Mouse (Mus musculus) erythroblast, adult 5-6 weeks (primary cell): ENCODE results near the gene Aldh1b1. TPM values are rescaled to one million over a fixed set of nuclear protein-coding genes. Genes with fewer than 3 reads are reported as not detected.

Source experiments
- total RNA-seq, 2 experiments: library from RNA; stranded (forward) in 1 of 2; stranded (reverse) in 1 of 2; fragments of 150-400 nt in 1 of 2; fragments of 200-764, 138-1000 nt in 1 of 2; gene quantifications; 2 replicates each; pipeline versions ENCODE4 v1.2.3 to v1.2.4; 2015 to 2017; ENCODE audit warnings: low replicate concordance in 2 of 2

Gene Aldh1b1
- total RNA-seq, 2 experiments from 2014 or later, result 1.3 to 1.6 TPM

Other genes starting within 250 kb of the Aldh1b1 start
- not detected in 2 replicates for gene Igfbpl1, start 27.9 kb downstream of the Aldh1b1 start, total RNA-seq (2015; ENCODE audit: low replicate concordance)
- gene Igfbpl1, start 27.9 kb downstream of the Aldh1b1 start, total RNA-seq (2017; ENCODE audit: low replicate concordance), result not detected in 2 replicates
- gene Stra6l, start 49.6 kb downstream of the Aldh1b1 start, total RNA-seq (2015; ENCODE audit: low replicate concordance), result not detected in 2 replicates
- gene Stra6l, start 49.6 kb downstream of the Aldh1b1 start, total RNA-seq (2017; ENCODE audit: low replicate concordance), result not detected in 2 replicates
- gene Ccdc180, start 91.3 kb downstream of the Aldh1b1 start, total RNA-seq (2015; ENCODE audit: low replicate concordance), result 0.38 and 0.63 TPM in 2 replicates
- gene Ccdc180, start 91.3 kb downstream of the Aldh1b1 start, total RNA-seq (2017; ENCODE audit: low replicate concordance), result not detected in 2 replicates
- 14.2 and 25.1 TPM in 2 replicates for gene Tdrd7, start 166.3 kb downstream of the Aldh1b1 start, total RNA-seq (2015; ENCODE audit: low replicate concordance)
- 11.4 and 14.9 TPM in 2 replicates for gene Tdrd7, start 166.3 kb downstream of the Aldh1b1 start, total RNA-seq (2017; ENCODE audit: low replicate concordance)
- 129 and 139 TPM in 2 replicates for gene Tmod1, start 239.9 kb downstream of the Aldh1b1 start, total RNA-seq (2015; ENCODE audit: low replicate concordance)
- 146 and 185 TPM in 2 replicates for gene Tmod1, start 239.9 kb downstream of the Aldh1b1 start, total RNA-seq (2017; ENCODE audit: low replicate concordance)